Mouse (Mus musculus) lung, postnatal 4 days (tissue): ENCODE data around the gene Ccr1l1.

Source experiments
- DNase-seq, 2 experiments: peaks; one replicate each; pipeline ENCODE4 v3.0.0; 2021

The Ccr1l1 gene

DNA sequence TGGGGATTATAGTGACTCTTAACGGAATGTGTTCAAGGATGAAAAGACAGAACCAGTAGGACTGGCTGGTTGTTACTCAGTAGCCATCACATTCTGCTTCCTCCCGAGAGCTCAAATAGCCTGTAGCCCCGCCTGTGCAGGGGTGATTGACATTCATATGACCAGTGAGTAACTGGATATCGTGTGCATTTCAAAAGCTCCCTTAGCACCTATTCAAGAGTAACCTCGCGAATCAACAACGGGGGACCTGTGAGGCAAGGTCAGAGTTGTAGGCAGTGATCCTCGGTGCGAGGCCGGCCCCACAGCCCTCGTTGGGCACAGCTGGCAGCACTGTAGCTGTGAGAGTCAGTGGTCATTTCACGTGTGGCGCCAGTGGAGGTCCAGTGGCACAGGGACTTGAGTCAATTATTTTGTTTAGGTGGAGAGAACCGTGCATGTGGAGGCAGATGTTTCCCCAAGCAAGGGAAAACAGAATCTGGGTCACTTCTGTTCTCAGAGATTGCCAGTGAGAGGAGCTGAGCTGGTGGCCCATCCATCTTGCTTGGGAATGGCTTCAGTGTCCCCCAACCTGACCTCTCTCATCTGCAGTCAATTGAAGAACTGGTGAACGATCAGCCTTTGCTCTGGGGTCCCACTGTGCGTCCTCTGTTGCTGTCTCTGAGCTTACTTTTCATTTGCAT is 50.8 kb downstream of the Ccr1l1 start:
- peak in 1 of 2 experiments; percentile 21 for DNase-seq
